ENCODE assay signal across 9 mouse cellular contexts in the genomic region with DNA sequence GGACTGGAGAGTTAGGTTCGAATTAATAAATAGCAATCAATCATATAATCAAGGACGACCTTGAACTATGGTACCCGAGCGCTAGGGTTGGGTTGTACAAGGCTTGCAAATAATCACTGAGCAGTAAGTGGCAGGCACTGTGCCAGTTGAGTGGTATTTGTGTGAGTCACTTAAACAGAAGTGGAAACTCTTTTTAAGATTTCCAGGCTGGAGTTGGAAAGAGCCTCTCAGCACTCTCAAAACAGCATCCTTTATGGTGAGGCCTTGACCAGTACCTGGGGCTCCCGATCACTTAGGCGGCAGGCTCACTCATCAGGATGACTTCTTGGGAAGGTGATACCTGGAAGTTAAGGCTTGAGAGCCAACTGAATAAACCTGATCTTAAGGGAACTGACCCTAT. TPM values are rescaled to one million over a fixed set of nuclear protein-coding genes. Genes with fewer than 3 reads are reported as not detected.
DNase-seq lines count a peak whose midpoint lies in the region; ATAC-seq and TF ChIP-seq lines count a peak whose summit lies in the region.
"Had no signal": no experiment of that assay in that cellular context is flagged by ENCODE, and none has a peak within 500 bp of the region (broad histone marks: within the 10 kb centered on the region; RNA-seq: fewer than 3 reads in every experiment).

No protein-coding gene starts in this region.

- no peaks in the 10 kb centered on the region for H3K27me3 ChIP-seq in C2C12 (ENCODE audit: control insufficient read depth, insufficient read depth, insufficient read length)
- H3K27me3 ChIP-seq in embryonic facial prominence, embryonic 14.5 days (replicated peaks; ENCODE audit: control insufficient read depth, insufficient read depth, low read length) = no peaks in the 10 kb centered on the region
- no peaks in the 10 kb centered on the region for H3K27me3 ChIP-seq in hindbrain, embryonic 15.5 days
- H3K27me3 ChIP-seq in stomach, embryonic 15.5 days (replicated peaks) = no peaks in the 10 kb centered on the region

- peak overlapping the region; percentile 94 for H3K4me2 ChIP-seq in embryonic facial prominence, embryonic 14.5 days (ENCODE audit: low read depth, low read length)
- H3K4me2 ChIP-seq in hindbrain, embryonic 15.5 days = peak overlapping the region; percentile 88
- peak overlapping the region; percentile 84 for H3K4me2 ChIP-seq in stomach, embryonic 15.5 days

- peak overlapping the region; percentile 69 for H3K9ac ChIP-seq in embryonic facial prominence, embryonic 14.5 days (ENCODE audit: low read depth, low read length)
- H3K9ac ChIP-seq in hindbrain, embryonic 15.5 days = peak overlapping the region; percentile 71
- H3K9ac ChIP-seq in stomach, embryonic 15.5 days = peak overlapping the region; percentile 21; the same call in 1 of the 2 replicates

- ATAC-seq in cerebellum, adult (ENCODE audit: insufficient number of reproducible peaks, low FRiP score, low TSS enrichment) = no peak
- no peak for ATAC-seq in embryonic facial prominence, embryonic 14.5 days (ENCODE audit: low read depth)
- no peak for ATAC-seq in hindbrain, embryonic 15.5 days (ENCODE audit: low FRiP score, low read depth)
- no peak for ATAC-seq in stomach, embryonic 15.5 days (ENCODE audit: insufficient read depth, low FRiP score, low read depth)

- WGBS in embryonic facial prominence, embryonic 14.5 days = 41% methylated on average over 6 of the region's 6 CpGs
- 45% methylated on average over 6 of the region's 6 CpGs for WGBS in hindbrain, embryonic 15.5 days
- 32% methylated on average over 6 of the region's 6 CpGs for WGBS in lung, adult 2 months
- WGBS in stomach, embryonic 15.5 days = 28% methylated on average over 6 of the region's 6 CpGs

- DNase-seq in cerebellum, postnatal 14 days = peak; percentile 49 to 63
- DNase-seq in embryonic facial prominence, embryonic 14.5 days (ENCODE audit: low spot score) = peak; percentile 63
- DNase-seq in lung, adult 2 months = peak; percentile 18
- DNase-seq in left cerebral cortex, adult 11 months (ENCODE audit: low spot score) = no peak

- H3K27ac ChIP-seq in embryonic facial prominence, embryonic 14.5 days (replicated peaks; ENCODE audit: low read depth, low read length) = peak overlapping the region; percentile 94
- H3K27ac ChIP-seq in hindbrain, embryonic 15.5 days (replicated peaks) = peak overlapping the region; percentile 99
- H3K27ac ChIP-seq in stomach, embryonic 15.5 days = peak overlapping the region; percentile 97

- H3K36me3 ChIP-seq in C2C12 (ENCODE audit: control insufficient read depth, insufficient read depth) = peaks cover 67% of the 10 kb centered on the region
- peaks cover 58% of the 10 kb centered on the region for H3K36me3 ChIP-seq in embryonic facial prominence, embryonic 14.5 days (ENCODE audit: control insufficient read depth, insufficient read depth, low read length)
- peaks cover 48% of the 10 kb centered on the region for H3K36me3 ChIP-seq in hindbrain, embryonic 15.5 days
- H3K36me3 ChIP-seq in stomach, embryonic 15.5 days = peaks cover 32% of the 10 kb centered on the region

- no peaks in the 10 kb centered on the region for H3K9me3 ChIP-seq in embryonic facial prominence, embryonic 14.5 days (ENCODE audit: control insufficient read depth, low read length)
- H3K9me3 ChIP-seq in hindbrain, embryonic 15.5 days = no peaks in the 10 kb centered on the region
- H3K9me3 ChIP-seq in stomach, embryonic 15.5 days = no peaks in the 10 kb centered on the region

- H3K4me3 ChIP-seq in C2C12 (ENCODE audit: insufficient read depth, poor library complexity, severe bottlenecking) = peak overlapping the region; percentile 43
- H3K4me3 ChIP-seq in embryonic facial prominence, embryonic 14.5 days (ENCODE audit: low read depth, low read length) = peak overlapping the region; percentile 96
- peak overlapping the region; percentile 94 for H3K4me3 ChIP-seq in hindbrain, embryonic 15.5 days
- H3K4me3 ChIP-seq in lung, adult 2 months (replicated peaks; ENCODE audit: extremely low read depth, low read depth, low read length) = peak overlapping the region; percentile 80
- peak overlapping the region; percentile 97 for H3K4me3 ChIP-seq in stomach, embryonic 15.5 days (replicated peaks)

- TF ChIP-seq CTCF in C2C12 (IDR thresholded peaks at IDR 0.05; ENCODE audit: control insufficient read depth, insufficient read depth, insufficient read length) = no peak
- no peak for TF ChIP-seq CTCF in lung, adult 2 months (IDR thresholded peaks at IDR 0.05; ENCODE audit: insufficient read depth, low read length)

- H3K79me3 ChIP-seq in C2C12 (ENCODE audit: low read depth) = peaks cover 19% of the 10 kb centered on the region

- peaks cover 13% of the 10 kb centered on the region for H3K4me1 ChIP-seq in embryonic facial prominence, embryonic 14.5 days (ENCODE audit: control insufficient read depth, insufficient read depth, low read length)
- H3K4me1 ChIP-seq in hindbrain, embryonic 15.5 days (replicated peaks) = peaks cover 36% of the 10 kb centered on the region
- peaks cover 15% of the 10 kb centered on the region for H3K4me1 ChIP-seq in lung, adult 2 months (ENCODE audit: control insufficient read depth, insufficient read depth, low read length)
- peaks cover 30% of the 10 kb centered on the region for H3K4me1 ChIP-seq in stomach, embryonic 15.5 days

- H3ac ChIP-seq in C2C12 (ENCODE audit: control insufficient read depth, insufficient read length, low read depth) = peak overlapping the region; percentile 83

- TF ChIP-seq POLR2A in lung, adult 2 months (IDR thresholded peaks at IDR 0.05; ENCODE audit: borderline replicate concordance, extremely low read depth, low read depth, low read length) = no peak

- peaks cover 34% of the 10 kb centered on the region for H3K79me2 ChIP-seq in C2C12 (ENCODE audit: control insufficient read depth, insufficient read depth)

TF ChIP-seq in C2C12, 6 proteins besides CTCF, POLR2A, EP300 and RAD21:
- TF ChIP-seq CEBPB (IDR thresholded peaks at IDR 0.05; ENCODE audit: low read depth) = no peak
- no peak for TF ChIP-seq MYOG (IDR thresholded peaks at IDR 0.05; ENCODE audit: control insufficient read depth, extremely low read depth, insufficient read length)
- TF ChIP-seq USF1 (IDR thresholded peaks at IDR 0.05; ENCODE audit: low read depth) = no peak
- TF ChIP-seq MYOD1 (IDR thresholded peaks at IDR 0.05; ENCODE audit: control insufficient read depth, insufficient read length, low read depth) = no peak
- TF ChIP-seq MAX (IDR thresholded peaks at IDR 0.05) = no peak
- TF ChIP-seq FOSL1 (IDR thresholded peaks at IDR 0.05; ENCODE audit: insufficient read depth, low read length, poor library complexity, severe bottlenecking) = no peak

RNA-seq across cellular contexts. Expression of a gene that starts 0.8 kb away (rescaled TPM):
- 507 TPM for polyA plus RNA-seq in C2C12 (2012; fragmentation: generic; extraction: Trizol)
- 132 and 140 TPM in 2 replicates for polyA plus RNA-seq in embryonic facial prominence, embryonic 14.5 days (2014; fragmentation: Nextera tagmentation; extraction: Ambion mirVana)
- polyA plus RNA-seq in hindbrain, embryonic 15.5 days (2015; fragmentation: Nextera tagmentation; extraction: Ambion mirVana) = 112 and 116 TPM in 2 replicates
- 142 and 154 TPM in 2 replicates for polyA plus RNA-seq in lung, adult 2 months (2012; rRNA removed)
- polyA plus RNA-seq in stomach, embryonic 15.5 days (2015; fragmentation: Nextera tagmentation; extraction: Ambion mirVana) = 132 and 133 TPM in 2 replicates

RNA-seq across cellular contexts. Expression of a gene that starts 9.9 kb away (rescaled TPM):
- polyA plus RNA-seq in C2C12 (2012; fragmentation: generic; extraction: Trizol) = 223 TPM
- 52.6 and 55.0 TPM in 2 replicates for polyA plus RNA-seq in embryonic facial prominence, embryonic 14.5 days (2014; fragmentation: Nextera tagmentation; extraction: Ambion mirVana)
- 76.2 and 76.7 TPM in 2 replicates for polyA plus RNA-seq in hindbrain, embryonic 15.5 days (2015; fragmentation: Nextera tagmentation; extraction: Ambion mirVana)
- 14.4 and 15.6 TPM in 2 replicates for polyA plus RNA-seq in lung, adult 2 months (2012; rRNA removed)
- polyA plus RNA-seq in stomach, embryonic 15.5 days (2015; fragmentation: Nextera tagmentation; extraction: Ambion mirVana) = 50.2 and 55.3 TPM in 2 replicates

RNA-seq across cellular contexts. Expression of a gene that starts 18.6 kb away (rescaled TPM):
- polyA plus RNA-seq in C2C12 (2012; fragmentation: generic; extraction: Trizol) = not detected
- not detected in 2 replicates for polyA plus RNA-seq in embryonic facial prominence, embryonic 14.5 days (2014; fragmentation: Nextera tagmentation; extraction: Ambion mirVana)
- polyA plus RNA-seq in hindbrain, embryonic 15.5 days (2015; fragmentation: Nextera tagmentation; extraction: Ambion mirVana) = not detected in 2 replicates
- not detected in 2 replicates for polyA plus RNA-seq in lung, adult 2 months (2012; rRNA removed)
- not detected in 2 replicates for polyA plus RNA-seq in stomach, embryonic 15.5 days (2015; fragmentation: Nextera tagmentation; extraction: Ambion mirVana)
- polyA plus RNA-seq: G1E had no signal

RNA-seq across cellular contexts. Expression of a gene that starts 20.4 kb away (rescaled TPM):
- 27.3 TPM for polyA plus RNA-seq in C2C12 (2012; fragmentation: generic; extraction: Trizol)
- 27.9 and 30.0 TPM in 2 replicates for polyA plus RNA-seq in embryonic facial prominence, embryonic 14.5 days (2014; fragmentation: Nextera tagmentation; extraction: Ambion mirVana)
- 34.9 and 36.4 TPM in 2 replicates for polyA plus RNA-seq in hindbrain, embryonic 15.5 days (2015; fragmentation: Nextera tagmentation; extraction: Ambion mirVana)
- 10.7 and 14.6 TPM in 2 replicates for polyA plus RNA-seq in lung, adult 2 months (2012; rRNA removed)
- polyA plus RNA-seq in stomach, embryonic 15.5 days (2015; fragmentation: Nextera tagmentation; extraction: Ambion mirVana) = 28.2 and 32.1 TPM in 2 replicates

RNA-seq across cellular contexts. Expression of a gene that starts 32.8 kb away (rescaled TPM):
- polyA plus RNA-seq in C2C12 (2012; fragmentation: generic; extraction: Trizol) = not detected
- 0.04 and 0.06 TPM in 2 replicates for polyA plus RNA-seq in embryonic facial prominence, embryonic 14.5 days (2014; fragmentation: Nextera tagmentation; extraction: Ambion mirVana)
- 0.64 and 0.73 TPM in 2 replicates for polyA plus RNA-seq in hindbrain, embryonic 15.5 days (2015; fragmentation: Nextera tagmentation; extraction: Ambion mirVana)
- 0.80 and 1.2 TPM in 2 replicates for polyA plus RNA-seq in lung, adult 2 months (2012; rRNA removed)
- polyA plus RNA-seq in stomach, embryonic 15.5 days (2015; fragmentation: Nextera tagmentation; extraction: Ambion mirVana) = 0.03 TPM in 2 replicates
- polyA plus RNA-seq: G1E had no signal

Comparison
In these comparisons a context has a peak if more than half of its experiments do, and no peak if none do; other contexts are left out.
1. H3K4me3 ChIP-seq: peak in every context shown above with its lines; median percentile 97 in stomach, embryonic 15.5 days; 96 in embryonic facial prominence, embryonic 14.5 days; 94 in hindbrain, embryonic 15.5 days; 80 in lung, adult 2 months; 43 in C2C12.
2. H3K9ac ChIP-seq: peak in every context shown above with its lines; median percentile 71 in hindbrain, embryonic 15.5 days; 69 in embryonic facial prominence, embryonic 14.5 days; 21 in stomach, embryonic 15.5 days.